Mouse (Mus musculus) liver, embryonic 14.5 days (tissue): Measurements from ENCODE around the gene Pou2f1.

Source experiments
- CTCF ChIP-seq: IDR thresholded peaks from 2 replicates; pipeline ENCODE4 v1.5.1; 2016; ENCODE audit warnings: antibody characterized with exemption, low read depth, control low read depth
- EP300 ChIP-seq: IDR thresholded peaks from 2 replicates; pipeline ENCODE4 v1.6.1; 2016; ENCODE audit warnings: antibody characterized with exemption, low read depth

GRCm38 (mm10) chr1:165866630-165867280 lies 135.7 kb downstream of the Pou2f1 start:
- TF ChIP-seq CTCF (no peak), EP300 (no peak)
